Mouse (Mus musculus): ENCODE data around the gene Hopx.

Hopx gene

GRCm38 (mm10) chr5:77114817-77115731 is at the start of gene Hopx:
TSS of gene Hopx (minus strand) at chr5:77115121.
- in situ Hi-C loops (cut with MboI, MseI), result no loop called here

DNA sequence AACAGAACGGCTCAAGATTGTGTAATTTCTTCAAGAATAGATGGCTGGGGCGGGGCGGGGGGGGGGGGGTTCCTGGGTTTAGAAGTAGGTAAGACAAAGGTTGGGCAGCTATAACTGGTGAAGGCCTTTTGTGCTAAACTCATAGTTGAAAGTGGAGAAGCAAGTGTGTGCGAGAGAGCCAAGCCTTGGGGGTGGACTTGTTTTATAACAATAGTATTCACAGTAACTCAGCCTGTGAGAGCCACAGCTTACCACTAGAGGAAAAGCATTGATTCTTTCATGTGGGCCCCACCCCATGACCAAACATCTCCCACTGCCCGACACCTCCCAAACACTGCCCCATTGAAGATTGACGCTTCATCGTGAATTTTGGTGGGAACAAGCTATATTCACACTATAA is 48.7 kb upstream of the Hopx start:
- in situ Hi-C loops (cut with MboI, MseI), result no loop called here

DNA sequence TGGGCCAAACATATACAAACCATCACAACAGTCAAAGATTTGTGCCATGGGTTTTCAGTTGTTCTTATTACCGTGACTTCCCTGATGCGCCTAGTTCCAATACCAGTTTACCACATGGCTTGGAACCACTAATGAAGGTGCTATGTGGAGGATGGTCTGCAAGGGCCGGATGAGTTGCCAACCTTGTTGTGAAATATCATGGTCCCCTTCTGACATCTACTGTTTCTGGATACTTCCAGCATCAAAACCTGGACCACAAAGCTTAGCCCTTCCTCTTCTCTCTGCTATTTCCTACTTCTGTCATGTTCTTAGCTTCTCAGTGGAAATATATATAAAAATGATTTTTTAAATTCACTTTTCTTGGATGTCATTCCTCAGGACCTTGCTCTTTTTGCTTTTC is 47.6 kb upstream of the Hopx start:
- in situ Hi-C loops (cut with MboI, MseI), result no loop called here

DNA sequence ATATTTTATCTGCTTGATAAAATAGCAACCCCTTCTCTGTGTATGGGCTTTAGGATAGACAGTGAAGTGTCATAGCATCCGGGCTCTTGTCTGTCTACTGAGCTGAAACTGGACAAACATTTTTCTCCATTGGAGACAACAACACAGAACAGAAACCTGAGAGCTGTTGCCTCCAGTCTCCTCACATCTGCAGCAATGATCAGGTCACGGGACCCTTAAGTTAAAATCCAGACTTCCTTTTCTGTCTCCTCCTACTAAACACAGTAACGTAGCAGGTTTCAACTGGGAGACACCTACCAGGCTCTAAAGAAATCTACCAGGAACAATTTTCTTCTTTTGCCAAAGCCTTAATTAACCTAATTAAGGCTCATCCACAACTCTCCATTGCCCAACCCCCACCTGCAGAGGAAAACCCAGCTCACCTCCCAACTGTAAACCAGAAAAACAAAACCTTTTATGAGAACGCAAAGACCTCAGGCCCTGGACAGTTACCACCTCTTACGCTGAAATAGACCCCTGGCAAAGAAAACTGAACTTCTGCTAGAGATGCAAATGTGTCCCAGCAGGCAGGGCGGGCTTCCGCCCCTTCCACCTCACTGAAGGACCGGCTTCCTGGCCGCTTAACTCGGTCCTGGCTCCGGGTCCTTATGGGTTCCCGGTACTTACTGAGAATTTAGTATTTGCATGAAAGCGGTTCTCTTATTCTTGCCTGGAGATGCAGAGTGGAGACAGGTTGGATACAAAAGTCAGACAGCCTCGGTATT is 43.0 kb upstream of the Hopx start:
- in situ Hi-C loops (cut with MboI, MseI), result no loop called here

DNA sequence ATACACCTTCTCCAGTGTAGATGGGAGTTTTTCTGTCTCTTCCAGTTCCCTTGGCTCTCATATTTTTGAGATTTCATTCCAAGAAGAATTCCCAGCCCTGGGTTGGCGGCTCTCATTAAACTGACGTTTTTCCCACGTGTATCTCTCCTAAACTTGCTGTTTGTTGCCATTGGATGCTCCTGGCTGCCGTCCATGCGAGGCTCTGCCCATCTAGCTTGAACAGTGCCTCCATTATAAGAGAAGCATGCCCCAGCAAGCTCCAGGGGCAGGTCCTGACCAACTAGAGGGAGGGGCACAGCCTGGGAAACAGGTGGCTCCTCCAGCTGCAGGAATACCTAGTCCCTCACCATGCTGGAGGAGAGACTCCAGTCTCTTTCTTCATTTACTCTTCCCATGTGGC is 42.0 kb upstream of the Hopx start:
- in situ Hi-C loops (cut with MboI, MseI), result no loop called here

- in situ Hi-C loops (cut with MboI, MseI), result no loop called here
Measured at GRCm38 (mm10) chr5:77155526-77155925, 40.6 kb upstream of the Hopx start.

DNA sequence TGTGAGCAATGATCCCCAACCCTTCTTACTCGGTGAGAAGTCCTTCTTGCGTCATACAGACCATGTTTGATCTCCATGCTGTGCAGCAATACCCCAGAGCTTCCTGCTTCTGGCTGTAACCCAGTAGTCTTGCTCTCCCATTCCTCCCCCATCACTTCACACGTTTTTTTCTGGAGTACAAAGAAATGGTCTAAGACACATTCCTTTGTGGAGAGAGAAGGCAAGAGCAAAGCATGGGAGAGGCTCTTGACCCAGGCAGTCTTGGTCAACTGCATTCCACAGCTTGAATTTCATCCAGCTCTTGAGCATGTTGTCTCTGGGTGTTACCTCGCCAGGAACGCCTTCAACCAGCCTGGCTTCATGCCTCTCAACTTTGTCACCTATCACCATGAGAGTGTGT is 39.9 kb upstream of the Hopx start:
- in situ Hi-C loops (cut with MboI, MseI), result no loop called here

- in situ Hi-C loops (cut with MboI, MseI), result no loop called here
Measured at GRCm38 (mm10) chr5:77151738-77152137, 36.8 kb upstream of the Hopx start.

- in situ Hi-C loops (cut with MboI, MseI), result no loop called here
Measured at GRCm38 (mm10) chr5:77151075-77151474, 36.2 kb upstream of the Hopx start.

DNA sequence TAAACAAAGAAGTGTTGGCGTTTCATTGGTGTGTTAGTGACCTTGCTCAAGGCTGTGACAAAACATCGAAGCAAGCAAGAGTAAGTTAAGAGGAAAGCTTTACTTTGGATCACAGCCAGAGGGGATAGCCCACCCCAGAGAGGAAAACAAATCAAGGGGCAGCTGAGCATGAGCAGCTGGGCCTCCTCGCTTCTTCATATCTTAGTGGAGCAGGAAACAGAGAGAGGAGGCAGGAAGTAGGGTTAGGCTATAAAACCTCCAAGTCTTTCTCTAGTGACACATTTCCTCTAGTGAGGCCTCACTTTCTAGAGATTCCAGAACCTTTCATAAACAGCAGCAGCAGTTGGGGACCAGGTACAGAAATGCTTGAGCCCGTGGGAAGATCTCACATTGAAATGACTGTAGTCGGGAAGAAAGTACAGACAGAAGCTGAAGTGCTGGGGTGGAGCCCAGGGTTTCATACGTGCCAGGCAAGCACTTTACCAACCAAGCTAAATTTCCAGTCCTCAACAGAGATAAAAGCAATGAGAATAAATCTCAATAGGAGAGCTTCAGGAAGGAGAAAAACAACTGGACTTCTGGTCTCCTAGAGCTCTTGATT is 33.2 kb upstream of the Hopx start:
- in situ Hi-C loops (cut with MboI, MseI), result no loop called here

- in situ Hi-C loops (cut with MboI, MseI), result no loop called here
Measured at GRCm38 (mm10) chr5:77146459-77147170, 31.7 kb upstream of the Hopx start.

GRCm38 (mm10) chr5:77144647-77145046 is 29.7 kb upstream of the Hopx start:
- in situ Hi-C loops (cut with MboI, MseI), result no loop called here

GRCm38 (mm10) chr5:77143076-77143475 is 28.2 kb upstream of the Hopx start:
- in situ Hi-C loops (cut with MboI, MseI), result no loop called here

DNA sequence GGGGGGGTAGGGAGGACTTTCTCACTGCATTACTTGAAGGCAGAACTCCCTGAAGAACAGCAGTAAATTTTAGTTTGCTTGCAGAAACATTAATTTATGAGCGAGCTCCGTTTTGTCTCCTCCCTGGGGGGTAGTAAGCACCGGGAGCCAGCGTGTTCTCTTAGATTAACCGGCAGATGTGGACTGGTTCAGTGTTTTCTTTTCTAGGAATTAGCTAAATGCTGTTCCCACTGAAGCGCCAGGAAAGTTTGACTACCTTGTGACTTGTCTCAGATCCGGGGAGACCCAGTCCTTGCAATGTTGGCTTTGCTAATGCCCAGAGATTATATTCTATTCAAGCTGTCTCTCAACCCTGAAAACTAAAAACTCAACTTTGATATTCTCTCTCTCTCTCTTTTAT is 26.4 kb upstream of the Hopx start:
- in situ Hi-C loops (cut with MboI, MseI), result no loop called here

DNA sequence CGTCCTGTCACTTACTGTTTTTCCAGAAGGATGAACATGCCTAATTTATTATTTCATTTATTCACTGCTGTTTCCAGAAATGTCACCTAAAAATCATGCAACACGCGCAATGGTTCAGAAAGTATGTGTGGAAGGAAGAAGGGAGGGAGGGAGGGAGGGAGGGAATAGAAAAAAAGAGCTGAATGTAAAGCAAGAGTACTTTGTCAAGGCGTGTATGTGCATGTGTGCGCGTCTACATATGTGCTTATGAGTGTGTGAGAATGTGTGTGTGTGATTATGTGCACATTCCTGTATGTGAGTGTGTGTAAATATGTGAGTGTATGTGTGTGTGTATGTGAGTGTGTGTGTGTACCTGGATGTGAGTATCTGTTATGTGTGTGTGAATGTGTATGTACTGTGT is 25.9 kb upstream of the Hopx start:
- in situ Hi-C loops (cut with MboI, MseI), result no loop called here

DNA sequence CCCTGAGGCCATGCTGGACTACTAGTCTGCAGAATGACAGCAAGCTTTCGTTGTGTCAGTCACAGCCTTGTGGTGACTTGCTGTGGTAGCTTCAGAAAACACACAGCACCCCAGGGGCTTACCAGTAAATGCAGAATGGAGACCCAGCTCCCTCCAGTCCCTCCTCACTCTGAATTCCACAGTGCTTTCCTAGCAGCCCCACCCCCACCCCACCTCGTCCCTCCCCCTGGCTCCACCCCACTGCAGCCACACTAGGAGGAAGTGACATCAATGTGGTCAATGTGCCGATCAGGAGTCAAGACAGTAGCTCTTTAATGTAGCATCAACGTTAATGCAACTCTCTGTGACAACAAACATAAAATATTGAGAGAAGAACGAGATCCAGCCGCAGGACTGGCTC is 25.2 kb upstream of the Hopx start:
- in situ Hi-C loops (cut with MboI, MseI), result no loop called here

GRCm38 (mm10) chr5:77137701-77138265 is 22.9 kb upstream of the Hopx start:
- in situ Hi-C loops (cut with MboI, MseI), result no loop called here

DNA sequence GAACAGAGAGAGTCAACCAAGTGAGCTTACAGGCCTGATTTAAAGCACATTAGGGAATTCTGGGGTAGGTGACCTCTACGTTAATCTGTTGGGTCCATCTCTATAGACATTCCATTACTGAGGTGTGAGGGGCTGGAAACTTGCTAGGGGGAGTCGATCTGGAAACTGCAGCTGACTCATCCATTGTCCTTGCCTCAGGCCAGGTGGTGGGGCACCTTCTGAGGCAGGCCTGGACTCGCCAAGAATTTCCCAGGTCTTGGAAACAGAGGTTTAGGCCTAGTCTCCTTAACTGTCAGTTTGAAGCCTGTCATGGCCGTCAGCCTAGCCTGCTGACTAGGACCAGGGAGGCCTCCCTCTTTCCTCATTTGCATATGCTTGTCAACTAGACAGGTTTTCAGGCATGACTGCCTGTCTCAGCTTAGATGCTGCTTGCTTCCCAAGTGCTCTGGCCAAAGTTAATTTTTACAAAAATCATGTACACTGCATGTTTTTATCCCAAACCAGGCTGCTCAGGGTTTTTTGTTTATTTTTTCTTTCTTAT is 21.8 kb upstream of the Hopx start:
- in situ Hi-C loops (cut with MboI, MseI), result no loop called here

DNA sequence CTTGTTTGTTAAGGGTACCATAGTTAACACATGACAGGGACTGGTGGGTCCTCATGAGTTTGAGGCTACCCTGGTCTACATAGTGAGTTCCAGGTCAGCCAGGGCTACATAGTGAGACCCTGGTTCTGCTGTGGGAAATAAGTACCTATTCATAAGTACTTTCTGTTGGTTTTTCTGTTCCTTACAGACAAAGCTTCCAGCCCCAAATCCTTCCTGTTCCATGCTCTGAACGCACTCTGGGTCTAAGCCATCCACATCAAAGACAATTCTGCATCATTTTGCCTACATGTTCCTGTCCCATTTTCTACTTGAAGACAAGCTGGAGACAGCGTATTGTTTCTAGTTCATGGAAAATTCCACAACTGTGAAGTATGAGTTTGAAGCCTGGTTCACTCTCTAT is 20.0 kb upstream of the Hopx start:
- in situ Hi-C loops (cut with MboI, MseI), result loop anchor here (5.0 kb wide), 1 partner anchor 77 kb away; the partner anchor contains the start of gene Spink2

GRCm38 (mm10) chr5:77134465-77134864 is 19.5 kb upstream of the Hopx start:
- in situ Hi-C loops (cut with MboI, MseI), result loop anchor here (5.0 kb wide), 1 partner anchor 78 kb away; the partner anchor contains the start of gene Spink2

DNA sequence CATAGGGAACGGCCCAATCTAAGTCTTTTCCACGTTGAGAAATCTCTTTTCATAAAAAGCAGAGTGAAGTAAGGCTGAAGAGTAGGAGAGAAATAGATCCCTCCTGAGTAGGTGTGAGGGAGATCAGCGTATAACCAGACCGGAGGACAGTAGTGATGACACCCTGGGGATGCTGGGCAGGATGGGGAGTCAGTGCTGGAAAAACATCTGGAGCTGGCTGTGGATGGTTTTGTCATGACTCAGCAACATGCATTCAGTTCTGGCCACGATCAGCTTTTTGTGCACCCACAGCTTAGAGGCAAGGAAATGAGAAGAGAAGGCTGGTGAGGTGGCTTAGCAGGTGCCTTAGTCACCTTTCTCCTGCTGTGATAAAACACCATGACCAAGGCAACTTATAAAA is 19.0 kb upstream of the Hopx start:
- in situ Hi-C loops (cut with MboI, MseI), result loop anchor here (5.0 kb wide), 1 partner anchor 78 kb away; the partner anchor contains the start of gene Spink2
